Mouse (Mus musculus) E14TG2a.4 (cell line): Measurements from ENCODE around the gene Crtap.
A peak's percentile ranks its signal among the peaks of the same experiment; 100 is the strongest.
"Not testable (repeated sequence)": the region's sequence is repeated elsewhere in the genome, so short reads cannot be mapped to it uniquely, and the experiment has no call there.

Experiments used
- H3K27me3 ChIP-seq: 2 replicates; pipeline ENCODE4 v1.6.1; 2014; ENCODE audit warnings: low read length, control low read depth; ENCODE audit not compliant: insufficient read depth
- H3K36me3 ChIP-seq: 2 replicates; pipeline ENCODE4 v1.6.1; 2014; ENCODE audit warnings: low read length, control low read depth; ENCODE audit not compliant: insufficient read depth
- H3K4me1 ChIP-seq: replicated peaks from 2 replicates; pipeline ENCODE4 v1.6.1; 2014; ENCODE audit warnings: low read depth, low read length, control low read depth
- H3K4me3 ChIP-seq: replicated peaks from 2 replicates; pipeline ENCODE4 v1.5.1; 2014; ENCODE audit warnings: mild to moderate bottlenecking, low read length
- H3K9me3 ChIP-seq: 2 replicates; pipeline ENCODE4 v1.6.1; 2014; ENCODE audit warnings: low read length, control low read depth
- CTCF ChIP-seq: conservative IDR thresholded peaks from 2 replicates; pipeline ENCODE4 v1.5.1; 2014; ENCODE audit warnings: low read length
- NANOG ChIP-seq: IDR thresholded peaks from 2 replicates; pipeline ENCODE4 v1.6.1; 2014; ENCODE audit warnings: borderline replicate concordance, low read length, mixed read lengths
- POU5F1 ChIP-seq: IDR thresholded peaks from 2 replicates; pipeline ENCODE4 v1.6.1; 2014; ENCODE audit warnings: low read length, borderline replicate concordance

Crtap gene

DNA sequence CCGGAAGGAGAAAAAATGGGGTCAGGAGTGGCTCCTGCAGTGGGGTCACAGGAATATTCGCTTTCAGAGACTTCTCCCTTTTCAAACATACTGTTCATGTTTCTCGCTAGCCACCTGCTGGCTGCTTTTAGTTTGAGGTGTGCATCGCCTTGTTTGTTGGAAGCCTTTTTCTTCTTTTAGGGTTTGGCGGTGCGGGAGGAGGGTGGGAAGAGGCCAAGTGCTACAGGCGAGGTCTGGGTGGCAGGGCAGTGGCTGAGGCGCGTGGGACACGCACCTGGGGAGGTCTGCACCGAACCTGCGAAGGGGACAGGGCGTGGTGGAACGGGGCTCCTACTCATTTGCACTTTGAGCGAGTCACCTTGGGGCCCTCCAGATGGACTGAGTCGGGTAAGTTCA, 11.2 kb upstream of the Crtap start:
- peak; percentile 19; the same call in 1 of the 2 replicates for TF ChIP-seq CTCF
- TF ChIP-seq NANOG: no peak
- H3K36me3 ChIP-seq: peaks cover 35% of the 10 kb centered on the region
- peaks cover 60% of the 10 kb centered on the region for H3K4me1 ChIP-seq
- peak overlapping the region; percentile 95 for H3K4me3 ChIP-seq
- H3K27me3 ChIP-seq: no peaks in the 10 kb centered on the region
- peaks cover 49% of the 10 kb centered on the region for H3K9me3 ChIP-seq

DNA sequence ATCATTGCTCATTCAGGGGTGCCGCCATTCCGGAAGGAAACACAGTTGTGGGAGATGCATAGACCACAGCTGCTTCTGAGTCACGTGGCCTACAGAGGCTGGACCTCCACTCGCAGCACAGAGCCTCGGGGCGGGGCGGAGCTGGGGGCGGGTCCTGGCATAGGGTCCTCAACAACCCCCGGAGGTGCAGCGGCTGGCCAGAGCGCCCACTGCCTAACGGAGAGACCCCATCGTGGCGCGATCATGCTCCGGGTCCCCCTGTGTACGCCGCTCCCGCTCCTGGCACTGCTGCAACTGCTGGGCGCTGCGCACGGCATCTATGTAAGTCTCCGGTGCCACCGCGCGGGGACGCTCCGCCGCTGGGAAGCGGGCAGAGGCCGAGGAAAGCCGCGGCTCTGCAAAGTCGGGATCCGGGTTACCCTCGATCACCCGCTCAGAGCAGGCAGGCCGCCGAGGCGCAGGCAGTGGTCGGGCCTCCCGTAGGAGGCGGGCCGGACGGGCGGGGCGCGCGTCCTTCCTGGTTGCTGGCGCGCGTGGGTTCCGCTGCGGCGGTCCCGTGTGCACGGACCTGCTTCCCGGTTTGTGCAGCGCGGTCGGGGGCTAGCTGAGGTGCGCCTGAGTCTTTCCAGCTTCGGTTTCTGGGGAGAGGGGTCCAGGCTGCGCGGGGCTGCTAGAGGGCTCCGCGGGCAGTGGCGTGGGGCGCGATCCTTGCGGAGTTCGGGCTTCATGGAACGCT, 10.6 kb upstream of the Crtap start, which contains the start of the genes Glb1 and Tmppe:
Gene Glb1, plus strand, starts transcription at position 128 of the 736 bp plus-strand sequence.
Gene Tmppe, plus strand, starts transcription at position 157 of the 736 bp plus-strand sequence.
- TF ChIP-seq CTCF: no peak
- Histone ChIP-seq H3K4me1 (peaks cover 63% of the 10 kb centered on the region), H3K4me3 (peak within 1 kb of the TSS; percentile 95)

DNA sequence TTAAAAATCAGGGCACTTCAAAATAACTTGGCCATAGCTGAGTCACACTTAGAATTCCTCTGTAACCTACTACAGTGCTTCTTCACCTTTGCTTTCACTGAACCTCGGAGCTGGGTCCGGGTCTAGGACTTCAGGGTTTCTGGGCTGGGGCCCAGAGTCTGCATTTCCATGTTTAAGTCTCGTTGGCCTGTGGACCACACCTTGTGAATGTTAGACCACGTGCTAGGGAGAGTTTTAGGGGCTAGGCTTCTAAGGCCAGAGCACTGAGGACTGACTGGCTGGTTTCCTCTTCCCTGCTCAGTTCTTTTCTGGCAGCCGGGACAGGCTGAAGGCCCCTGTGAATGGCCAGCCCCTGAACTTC, 10.1 kb upstream of the Crtap start:
- no peaks in the 10 kb centered on the region for H3K27me3 ChIP-seq
- TF ChIP-seq POU5F1 (no peak), NANOG (no peak), CTCF (no peak)
- peaks cover 63% of the 10 kb centered on the region for H3K4me1 ChIP-seq
- H3K9me3 ChIP-seq: peaks cover 38% of the 10 kb centered on the region
- H3K4me3 ChIP-seq: peak overlapping the region; percentile 95
- H3K36me3 ChIP-seq: peaks cover 24% of the 10 kb centered on the region

More for the DNA sequence above, 10.6 kb upstream of the Crtap start, which contains the start of the genes Glb1 and Tmppe:
- peaks cover 43% of the 10 kb centered on the region for H3K9me3 ChIP-seq
- H3K36me3 ChIP-seq: peaks cover 29% of the 10 kb centered on the region
- no peaks in the 10 kb centered on the region for H3K27me3 ChIP-seq

DNA sequence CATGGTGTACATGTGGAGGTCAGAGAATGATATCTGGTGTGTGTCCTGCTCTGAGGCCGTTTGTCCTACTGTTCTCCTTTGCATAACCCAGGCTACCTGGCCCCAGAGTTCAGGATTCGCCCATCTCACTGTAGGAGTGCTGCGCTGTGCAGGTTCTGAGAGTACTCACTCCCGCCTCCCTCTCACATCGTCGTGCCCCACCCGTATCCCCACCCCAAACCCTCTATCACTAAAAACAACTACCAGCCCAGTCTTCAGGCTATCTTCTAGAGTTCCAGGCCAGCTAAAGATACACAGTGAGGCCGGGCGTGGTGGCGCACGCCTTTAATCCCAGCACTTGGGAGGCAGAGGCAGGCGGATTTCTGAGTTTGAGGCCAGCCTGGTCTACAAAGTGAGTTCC, 9.2 kb upstream of the Crtap start:
- Histone ChIP-seq H3K4me3 (no peak overlapping the region), H3K36me3 (peaks cover 15% of the 10 kb centered on the region), H3K4me1 (peaks cover 63% of the 10 kb centered on the region), H3K9me3 (peaks cover 29% of the 10 kb centered on the region), H3K27me3 (no peaks in the 10 kb centered on the region)
- TF ChIP-seq CTCF (no peak), NANOG (no peak), POU5F1 (no peak)

DNA sequence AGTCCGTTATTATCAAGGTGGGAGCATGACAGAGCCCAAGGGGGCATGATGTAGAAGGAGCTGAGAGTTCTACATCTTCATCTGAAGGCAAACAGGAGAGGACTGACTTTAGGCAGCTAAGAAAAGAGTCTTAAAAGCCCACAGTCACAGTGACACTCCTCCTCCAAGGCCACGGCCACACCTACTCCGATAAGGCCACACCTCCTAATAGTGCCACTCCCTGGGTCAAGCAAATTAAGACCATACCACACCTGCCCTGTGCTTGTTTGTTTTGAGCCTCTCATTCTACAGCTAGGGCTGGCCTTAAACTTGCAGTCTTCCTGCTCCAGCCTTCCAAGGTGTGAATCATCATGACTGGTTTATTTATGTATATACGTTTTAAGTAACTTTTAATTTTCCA, 4.8 kb upstream of the Crtap start:
- peak overlapping the region; percentile 45 for H3K4me3 ChIP-seq
- H3K9me3 ChIP-seq: no peaks in the 10 kb centered on the region
- no peaks in the 10 kb centered on the region for H3K27me3 ChIP-seq
- H3K36me3 ChIP-seq: no peaks in the 10 kb centered on the region
- TF ChIP-seq CTCF (no peak), NANOG (no peak)
- H3K4me1 ChIP-seq: peaks cover 83% of the 10 kb centered on the region

DNA sequence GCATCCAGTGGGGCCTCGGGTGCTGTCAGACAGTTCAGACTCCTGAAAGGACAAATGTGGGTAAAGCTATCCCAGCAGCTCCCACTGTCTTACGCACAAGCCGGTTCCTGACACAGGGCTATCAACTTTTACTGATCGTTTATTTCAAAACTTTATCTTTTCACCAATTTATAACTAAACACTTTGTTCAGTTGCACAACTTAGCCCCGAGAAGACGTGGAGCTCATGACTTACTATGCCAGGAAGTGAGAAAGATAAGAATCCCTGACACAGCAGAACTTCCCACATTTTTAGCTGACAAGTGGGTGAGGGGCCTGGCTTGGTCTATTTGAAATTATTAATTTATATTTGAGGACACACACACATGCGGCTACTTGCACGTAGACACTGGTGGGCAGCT, 4.2 kb upstream of the Crtap start:
- no peak for TF ChIP-seq POU5F1
- TF ChIP-seq CTCF: no peak
- no peak for TF ChIP-seq NANOG
- no peaks in the 10 kb centered on the region for H3K36me3 ChIP-seq
- no peaks in the 10 kb centered on the region for H3K9me3 ChIP-seq
- no peaks in the 10 kb centered on the region for H3K27me3 ChIP-seq
- H3K4me3 ChIP-seq: peak overlapping the region; percentile 45
- peaks cover 78% of the 10 kb centered on the region for H3K4me1 ChIP-seq

DNA sequence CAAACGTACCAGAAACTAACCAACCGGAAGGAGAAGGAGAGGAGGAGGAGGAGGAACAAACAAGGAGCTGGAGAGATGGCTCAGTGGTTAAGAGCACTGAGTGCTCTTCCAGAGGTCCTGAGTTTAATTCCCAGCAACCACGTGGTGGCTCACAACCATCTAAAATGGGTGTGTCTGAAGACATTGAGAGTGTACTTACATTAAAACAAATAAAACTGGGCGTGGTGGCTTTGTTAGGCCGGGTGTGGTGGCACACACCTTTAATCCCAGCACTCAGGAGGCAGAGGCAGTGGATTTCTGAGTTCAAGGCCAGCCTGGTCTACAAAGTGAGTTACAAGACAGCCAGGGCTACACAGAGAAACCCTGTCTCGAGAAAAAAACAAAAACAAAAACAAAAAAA, 3.7 kb upstream of the Crtap start:
- not testable (repeated sequence) for H3K27me3 ChIP-seq, H3K4me3 ChIP-seq, H3K9me3 ChIP-seq, H3K36me3 ChIP-seq
- H3K4me1 ChIP-seq: peaks cover 74% of the 10 kb centered on the region

DNA sequence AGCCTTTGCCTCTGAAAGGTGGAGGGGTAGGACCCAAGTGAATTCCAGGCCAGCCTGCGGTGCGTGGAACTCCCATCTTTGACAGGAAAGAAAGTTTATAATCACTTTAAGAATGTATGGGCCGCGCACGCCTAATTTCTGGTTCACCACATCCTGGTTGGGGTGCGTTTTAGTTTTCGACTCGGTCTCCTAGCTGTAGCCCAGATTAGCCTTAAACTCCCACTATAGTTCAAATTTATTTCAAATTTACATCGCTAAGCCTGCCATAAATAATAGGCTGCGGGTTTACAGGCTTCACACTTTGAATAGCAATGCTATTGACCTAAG, 237 bp upstream of the Crtap start:
- Histone ChIP-seq H3K27me3 (no peaks in the 10 kb centered on the region), H3K4me1 (peaks cover 82% of the 10 kb centered on the region), H3K9me3 (no peaks in the 10 kb centered on the region), H3K36me3 (peaks cover 32% of the 10 kb centered on the region), H3K4me3 (peak overlapping the region; percentile 92)
- TF ChIP-seq CTCF (no peak), POU5F1 (no peak), NANOG (no peak)

DNA sequence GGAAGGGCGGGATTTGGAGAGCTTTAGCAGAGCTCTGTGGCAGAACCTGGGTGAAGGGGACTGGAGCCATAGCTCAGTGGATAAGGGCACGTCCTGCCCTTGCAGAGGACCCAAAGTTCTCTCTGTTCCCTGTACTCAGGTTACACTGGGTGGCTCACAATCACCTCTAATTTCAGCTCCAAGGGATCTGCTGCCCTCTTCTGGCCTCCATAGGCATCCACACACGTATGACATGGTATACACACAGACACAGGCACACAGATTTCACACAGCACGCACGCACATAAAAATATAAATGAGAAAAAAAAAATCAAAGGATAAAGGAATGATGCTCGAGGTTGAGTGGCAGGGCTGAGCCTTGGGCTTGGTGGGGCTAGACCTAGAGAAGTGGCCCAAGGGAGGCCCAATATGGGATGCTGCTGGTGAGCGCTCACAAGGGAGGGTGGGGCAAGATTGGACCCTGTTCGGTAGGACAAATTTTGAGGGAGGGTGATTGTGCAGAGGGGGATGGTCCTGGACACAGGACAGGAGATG, 1.0 kb downstream of the Crtap start:
- H3K4me3 ChIP-seq: peak overlapping the region; percentile 92
- no peaks in the 10 kb centered on the region for H3K27me3 ChIP-seq
- no peaks in the 10 kb centered on the region for H3K9me3 ChIP-seq
- TF ChIP-seq POU5F1: no peak
- TF ChIP-seq CTCF: peak; percentile 58
- peaks cover 79% of the 10 kb centered on the region for H3K4me1 ChIP-seq
- H3K36me3 ChIP-seq: peaks cover 39% of the 10 kb centered on the region
